Mouse (Mus musculus) heart, adult 2 months (tissue): ENCODE data around the gene Prkcd.

Source experiments
- CTCF ChIP-seq: fragments of 200-600 bp; IDR thresholded peaks from 2 replicates; pipeline ENCODE4 v1.8.1; 2022; ENCODE audit warnings: antibody characterized with exemption, mild to moderate bottlenecking, moderate library complexity
- EP300 ChIP-seq: fragments of 200-500 bp; IDR thresholded peaks from 2 replicates; pipeline ENCODE4 v1.6.1; 2011; ENCODE audit warnings: low read depth, low read length, control low read depth; ENCODE audit not compliant: insufficient read depth
- POLR2A ChIP-seq: fragments of 200-500 bp; IDR thresholded peaks from 2 replicates; pipeline ENCODE4 v1.6.1; 2011; ENCODE audit warnings: mild to moderate bottlenecking, low read depth, low read length, control low read depth; ENCODE audit not compliant: insufficient read depth

DNA sequence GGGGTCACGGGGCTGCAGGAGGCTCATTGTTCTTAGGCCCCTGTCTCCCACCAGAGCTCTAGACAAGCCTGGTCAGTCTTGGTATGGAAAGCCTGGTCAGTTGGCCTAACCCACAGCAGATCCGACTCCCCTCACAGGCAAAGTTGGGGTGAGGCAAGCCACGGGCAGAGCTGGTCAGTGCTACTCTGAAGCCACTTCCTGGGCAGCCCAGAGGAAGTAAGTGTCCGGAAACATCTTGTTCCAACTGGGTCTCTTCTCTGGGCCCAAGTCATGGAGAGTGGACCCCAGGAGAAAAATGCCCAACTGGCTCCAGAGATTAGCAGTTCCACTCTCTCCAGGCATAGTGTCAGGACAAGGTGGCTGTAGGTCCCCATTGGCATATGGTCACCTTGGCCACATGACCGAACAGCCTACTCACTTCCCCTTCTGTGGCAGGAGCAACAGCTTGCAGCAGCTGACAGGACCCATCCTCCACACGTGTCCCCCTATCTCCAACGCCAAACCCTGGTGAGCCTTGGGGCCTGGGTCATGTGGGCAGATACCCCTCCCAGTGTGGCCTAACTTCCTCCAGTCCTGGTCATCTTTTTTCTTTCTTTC lies 5.9 kb downstream of the Prkcd start:
- TF ChIP-seq POLR2A (no peak), CTCF (no peak), EP300 (no peak)
